Mouse (Mus musculus) heart, adult 8-10 months (tissue): ENCODE results near the gene Rac1. TPM values are rescaled to one million over a fixed set of nuclear protein-coding genes. Genes with fewer than 3 reads are reported as not detected.
A peak's percentile ranks its signal among the peaks of the same experiment; 100 is the strongest.

Source experiments
- DNase-seq: peaks from one replicate; pipeline ENCODE4 v3.0.0; 2022; ENCODE audit warnings: low spot score
- total RNA-seq, 4 experiments: library from RNA; stranded (reverse); gene quantifications; 2 replicates each; pipeline ENCODE4 v1.2.4; 2022

Gene Rac1
- total RNA-seq, 4 experiments from 2014 or later = 207 to 235 (median 219) TPM

GRCm38 (mm10) chr5:143495708-143496107 is 32.1 kb downstream of the Rac1 start:
- DNase-seq = no peak

- DNase-seq = no peak
Measured at GRCm38 (mm10) chr5:143493163-143493562, 34.7 kb downstream of the Rac1 start.

- DNase-seq = no peak
Measured at GRCm38 (mm10) chr5:143491736-143492135, 36.1 kb downstream of the Rac1 start.

- DNase-seq = no peak
Measured at GRCm38 (mm10) chr5:143489749-143490342, 38.0 kb downstream of the Rac1 start.

- DNase-seq = no peak
Measured at GRCm38 (mm10) chr5:143487998-143488397, 39.8 kb downstream of the Rac1 start.

- DNase-seq = no peak
Measured at GRCm38 (mm10) chr5:143487193-143487592, 40.6 kb downstream of the Rac1 start.

- no peak for DNase-seq
Measured at GRCm38 (mm10) chr5:143484955-143485354, 42.9 kb downstream of the Rac1 start.

GRCm38 (mm10) chr5:143477901-143478300 is 49.9 kb downstream of the Rac1 start:
- no peak for DNase-seq

- DNase-seq = no peak
Measured at GRCm38 (mm10) chr5:143476013-143476412, 51.8 kb downstream of the Rac1 start.

- peak; percentile 28 for DNase-seq
Measured at GRCm38 (mm10) chr5:143475153-143475844, 52.5 kb downstream of the Rac1 start.

- no peak for DNase-seq
Measured at GRCm38 (mm10) chr5:143471953-143472618, 55.8 kb downstream of the Rac1 start.

GRCm38 (mm10) chr5:143471165-143471546 is 56.7 kb downstream of the Rac1 start:
- no peak for DNase-seq

GRCm38 (mm10) chr5:143470421-143471164 is 57.2 kb downstream of the Rac1 start:
- peak; percentile 75 for DNase-seq

- DNase-seq = no peak
Measured at GRCm38 (mm10) chr5:143469628-143470027, 58.2 kb downstream of the Rac1 start.

GRCm38 (mm10) chr5:143467931-143468330 is 59.9 kb downstream of the Rac1 start:
- DNase-seq = no peak

- DNase-seq = no peak
Measured at GRCm38 (mm10) chr5:143466891-143467669, 60.8 kb downstream of the Rac1 start.

GRCm38 (mm10) chr5:143465156-143466085 is 62.4 kb downstream of the Rac1 start:
- DNase-seq = no peak

- no peak for DNase-seq
Measured at GRCm38 (mm10) chr5:143464757-143465118, 63.1 kb downstream of the Rac1 start.

- peak; percentile 88 for DNase-seq
Measured at GRCm38 (mm10) chr5:143464100-143464756, 63.6 kb downstream of the Rac1 start, which contains the start of gene Daglb. TSS of gene Daglb (plus strand) at chr5:143464584.

GRCm38 (mm10) chr5:143463671-143464070 is 64.2 kb downstream of the Rac1 start:
- no peak for DNase-seq
